Mouse (Mus musculus) midbrain, embryonic 11.5 days (tissue): ENCODE measurements at regions not wholly inside any gene's neighbourhood (a gene's known extent, or its start where the extent isn't known, plus 50 kb on each side); places are given as distances from the start of the nearest gene placed in this dataset.

Experiments
- ATAC-seq: fragments of 200-750 bp; cut with Nextera tagmentation; 2 replicates; pipeline ENCODE4 v1.8.0; 2017; ENCODE audit warnings: moderate TSS enrichment, moderate library complexity; ENCODE audit not compliant: low FRiP score
- DNase-seq: peaks from one replicate; pipeline ENCODE4 v3.0.0; 2015; ENCODE audit warnings: low spot score; ENCODE audit errors: missing footprints
- H3K27ac ChIP-seq: fragments of 300-500 bp; sonication (generic); 2 replicates; pipeline ENCODE4 v1.5.1; 2014; ENCODE audit warnings: low read depth, low read length
- H3K27me3 ChIP-seq: fragments of 300-500 bp; sonication (generic); 2 replicates; pipeline ENCODE4 v1.6.1; 2014; ENCODE audit warnings: mild to moderate bottlenecking, low read length, moderate library complexity, mixed read lengths; ENCODE audit not compliant: control insufficient read depth, insufficient read depth
- H3K36me3 ChIP-seq: fragments of 300-500 bp; sonication (generic); 2 replicates; pipeline ENCODE4 v1.6.1; 2014; ENCODE audit warnings: mild to moderate bottlenecking, low read length, moderate library complexity, mixed read lengths; ENCODE audit not compliant: control insufficient read depth, insufficient read depth
- H3K4me1 ChIP-seq: fragments of 300-500 bp; sonication (generic); 2 replicates; pipeline ENCODE4 v1.6.1; 2014; ENCODE audit warnings: low read length; ENCODE audit not compliant: control insufficient read depth, insufficient read depth
- H3K4me2 ChIP-seq: fragments of 300-500 bp; sonication (generic); 2 replicates; pipeline ENCODE4 v1.6.1; 2014; ENCODE audit warnings: mild to moderate bottlenecking, moderate library complexity
- H3K4me3 ChIP-seq: fragments of 300-500 bp; sonication (generic); 2 replicates; pipeline ENCODE4 v1.5.1; 2014; ENCODE audit warnings: low read depth, low read length
- H3K9ac ChIP-seq: fragments of 300-500 bp; sonication (generic); 2 replicates; pipeline ENCODE4 v1.6.1; 2014; ENCODE audit warnings: low read length
- H3K9me3 ChIP-seq: fragments of 300-500 bp; sonication (generic); 2 replicates; pipeline ENCODE4 v1.6.1; 2016; ENCODE audit warnings: low read length; ENCODE audit not compliant: control insufficient read depth
- WGBS: fragments of 180-500 bp; shearing (Covaris S2); extraction: QIAGEN DNeasy Blood & Tissue Kit; methylation state at CpG from one replicate; pipeline ENCODE4 v1.1.7; 2014; 5-methylcytosine and 5-hydroxymethylcytosine counted together

DNA sequence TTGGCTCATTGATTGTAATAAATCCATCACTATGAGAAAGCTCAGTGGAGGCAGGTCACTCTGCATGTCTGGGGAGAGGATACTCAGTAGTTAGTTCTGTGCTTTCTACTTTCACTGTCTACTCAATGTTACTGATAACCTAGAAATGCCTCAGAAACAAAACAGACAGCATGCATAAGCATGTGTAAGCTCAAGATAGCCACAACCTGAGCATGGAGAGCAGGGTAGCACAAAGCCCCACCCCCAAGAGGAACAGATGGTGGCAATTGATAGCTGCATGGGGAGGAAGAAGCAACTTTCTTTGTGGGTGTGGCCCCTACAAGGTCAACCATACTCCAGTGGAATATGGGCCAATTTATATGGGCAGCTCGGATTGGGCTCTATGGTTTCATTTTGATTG is 711.9 kb downstream of the Pdcd6ip start:
- H3K27ac ChIP-seq = no peak overlapping the region
- H3K4me3 ChIP-seq = no peak overlapping the region
- no peaks in the 10 kb centered on the region for H3K4me1 ChIP-seq
- no peaks in the 10 kb centered on the region for H3K27me3 ChIP-seq
- H3K36me3 ChIP-seq = no peaks in the 10 kb centered on the region
- H3K4me2 ChIP-seq = no peak overlapping the region
- no peaks in the 10 kb centered on the region for H3K9me3 ChIP-seq
- H3K9ac ChIP-seq = no peak overlapping the region
- DNase-seq = no peak
- 100% methylated on average over 1 of the region's 1 CpGs for WGBS
- ATAC-seq = 0 out of 2 replicates have a peak, but pooled peaks have one; percentile 52

- no peaks in the 10 kb centered on the region for H3K4me1 ChIP-seq
- H3K27me3 ChIP-seq = no peaks in the 10 kb centered on the region
- no peak overlapping the region for H3K4me3 ChIP-seq
- 84% methylated on average over 4 of the region's 4 CpGs for WGBS
- H3K36me3 ChIP-seq = no peaks in the 10 kb centered on the region
- H3K27ac ChIP-seq = no peak overlapping the region
- no peaks in the 10 kb centered on the region for H3K9me3 ChIP-seq
- DNase-seq = no peak
- H3K4me2 ChIP-seq = no peak overlapping the region
- no peak for ATAC-seq
- no peak overlapping the region for H3K9ac ChIP-seq
Observed at GRCm38 (mm10) chr9:112994774-112995173, 713.3 kb downstream of the Pdcd6ip start.

DNA sequence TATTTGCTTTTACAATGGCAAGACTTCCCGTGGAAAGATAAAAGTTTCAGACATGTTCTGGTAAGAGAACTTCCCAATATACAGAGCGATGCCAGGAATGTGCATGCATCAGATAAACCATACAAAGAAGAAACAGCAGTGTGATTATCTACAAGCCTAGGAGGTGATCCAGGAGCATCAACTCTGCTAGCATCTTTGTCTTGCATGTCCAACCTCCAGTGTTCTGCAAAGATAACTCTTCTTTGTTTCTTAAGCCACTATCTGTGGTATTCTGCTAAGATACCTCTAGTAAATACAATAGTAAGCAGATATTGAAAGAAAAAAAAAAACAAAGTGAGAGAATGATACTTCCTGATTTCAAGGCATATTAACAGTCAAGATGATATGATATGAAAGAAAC is 714.4 kb downstream of the Pdcd6ip start:
- no peak overlapping the region for H3K4me3 ChIP-seq
- H3K36me3 ChIP-seq = no peaks in the 10 kb centered on the region
- ATAC-seq (no peak), DNase-seq (no peak)
- H3K9me3 ChIP-seq = no peaks in the 10 kb centered on the region
- H3K9ac ChIP-seq = no peak overlapping the region
- no peaks in the 10 kb centered on the region for H3K27me3 ChIP-seq
- no peak overlapping the region for H3K4me2 ChIP-seq
- 87% methylated on average over 2 of the region's 2 CpGs for WGBS
- H3K27ac ChIP-seq = no peak overlapping the region
- H3K4me1 ChIP-seq = no peaks in the 10 kb centered on the region

DNA sequence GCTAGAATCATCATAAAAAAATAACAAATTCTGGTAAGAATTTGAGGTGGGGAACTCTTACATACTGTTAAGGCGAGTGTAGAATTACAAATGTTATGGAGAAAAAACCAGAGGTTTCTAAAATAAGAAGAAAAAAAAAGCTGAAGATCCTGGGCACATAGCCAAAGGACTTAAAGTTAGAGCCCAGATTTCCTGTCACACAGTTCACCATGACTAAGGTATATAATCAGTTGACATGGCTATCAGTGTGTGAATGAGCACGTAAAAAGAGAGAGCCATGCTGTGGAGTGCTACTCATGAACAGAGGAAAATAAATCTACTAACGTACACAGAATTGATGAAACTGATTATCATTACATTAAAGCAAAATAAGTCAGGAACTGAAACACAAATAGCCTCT is 715.1 kb downstream of the Pdcd6ip start:
- H3K9ac ChIP-seq = no peak overlapping the region
- DNase-seq (no peak), ATAC-seq (no peak)
- H3K36me3 ChIP-seq = no peaks in the 10 kb centered on the region
- no peaks in the 10 kb centered on the region for H3K9me3 ChIP-seq
- H3K4me2 ChIP-seq = no peak overlapping the region
- H3K4me1 ChIP-seq = no peaks in the 10 kb centered on the region
- 71% methylated on average over 3 of the region's 3 CpGs for WGBS
- H3K4me3 ChIP-seq = no peak overlapping the region
- no peaks in the 10 kb centered on the region for H3K27me3 ChIP-seq
- H3K27ac ChIP-seq = no peak overlapping the region

DNA sequence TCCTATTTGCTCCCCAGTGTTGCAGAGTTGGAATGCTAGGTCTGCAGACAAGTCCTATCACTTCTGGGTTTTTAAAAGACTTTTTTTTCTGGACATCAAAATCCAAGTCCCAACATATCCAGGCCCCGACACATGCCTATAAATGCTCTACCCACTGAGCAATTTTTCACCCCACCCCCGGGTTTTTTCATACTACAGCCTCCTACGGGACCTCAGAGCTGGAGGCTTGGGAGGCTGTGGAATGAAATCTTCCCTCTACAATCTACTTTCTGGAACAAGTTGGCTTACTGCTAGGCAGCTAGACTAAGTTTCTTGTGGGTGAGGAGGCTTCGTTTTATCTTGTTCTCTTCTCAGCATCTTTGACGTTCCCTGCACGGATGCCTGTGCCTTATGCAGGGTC is 724.7 kb downstream of the Pdcd6ip start:
- Histone ChIP-seq H3K27me3 (no peaks in the 10 kb centered on the region), H3K9me3 (no peaks in the 10 kb centered on the region), H3K9ac (no peak overlapping the region), H3K4me1 (no peaks in the 10 kb centered on the region), H3K4me3 (no peak overlapping the region), H3K27ac (no peak overlapping the region), H3K36me3 (no peaks in the 10 kb centered on the region), H3K4me2 (no peak overlapping the region)
- ATAC-seq (no peak), DNase-seq (no peak)
- WGBS = 95% methylated on average over 6 of the region's 6 CpGs

- Histone ChIP-seq H3K4me1 (no peaks in the 10 kb centered on the region), H3K27me3 (no peaks in the 10 kb centered on the region), H3K4me3 (no peak overlapping the region), H3K36me3 (no peaks in the 10 kb centered on the region), H3K9ac (no peak overlapping the region), H3K4me2 (no peak overlapping the region), H3K27ac (no peak overlapping the region), H3K9me3 (no peaks in the 10 kb centered on the region; the same call in 1 of the 2 replicates)
- ATAC-seq (no peak), DNase-seq (no peak)
- 89% methylated on average over 1 of the region's 1 CpGs for whole genome bisulfite sequencing
Observed at GRCm38 (mm10) chr9:112951567-112951966, 715.8 kb upstream of the Arpp21 start.

GRCm38 (mm10) chr9:112950056-112950455 is 714.3 kb upstream of the Arpp21 start:
- Histone ChIP-seq H3K4me1 (no peaks in the 10 kb centered on the region), H3K4me3 (no peak overlapping the region), H3K9me3 (no peaks in the 10 kb centered on the region), H3K27ac (no peak overlapping the region), H3K27me3 (no peaks in the 10 kb centered on the region), H3K9ac (no peak overlapping the region), H3K36me3 (no peaks in the 10 kb centered on the region), H3K4me2 (no peak overlapping the region)
- DNase-seq (no peak), ATAC-seq (no peak)
- WGBS = 82% methylated on average over 2 of the region's 2 CpGs

DNA sequence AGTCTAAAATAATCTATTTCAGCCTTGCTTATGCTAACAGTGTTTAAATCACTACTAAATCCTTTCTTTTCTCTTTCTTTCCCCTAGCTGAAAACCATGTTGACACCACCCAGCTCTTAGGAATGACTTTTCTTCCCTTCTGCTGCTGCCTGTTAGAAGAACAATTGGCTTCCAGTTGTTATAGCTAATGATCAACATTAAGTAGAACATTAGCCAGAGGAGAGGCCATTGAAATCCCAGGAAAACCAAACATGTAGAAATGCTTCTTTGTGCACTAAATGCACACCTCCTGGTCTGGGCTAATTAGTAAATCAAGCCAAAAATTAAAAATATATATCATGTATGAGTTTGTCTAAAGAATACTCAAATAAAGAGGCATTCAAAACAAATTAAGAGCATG is 703.0 kb upstream of the Arpp21 start:
- Histone ChIP-seq H3K4me3 (no peak overlapping the region), H3K27me3 (no peaks in the 10 kb centered on the region), H3K36me3 (no peaks in the 10 kb centered on the region), H3K4me2 (no peak overlapping the region), H3K9me3 (no peaks in the 10 kb centered on the region), H3K9ac (no peak overlapping the region), H3K27ac (no peak overlapping the region), H3K4me1 (no peaks in the 10 kb centered on the region)
- DNase-seq (no peak), ATAC-seq (no peak)

- Histone ChIP-seq H3K9me3 (no peaks in the 10 kb centered on the region), H3K4me3 (no peak overlapping the region), H3K27ac (no peak overlapping the region), H3K4me1 (no peaks in the 10 kb centered on the region), H3K9ac (no peak overlapping the region), H3K4me2 (no peak overlapping the region), H3K36me3 (no peaks in the 10 kb centered on the region), H3K27me3 (no peaks in the 10 kb centered on the region)
- WGBS = 83% methylated on average over 6 of the region's 6 CpGs
- DNase-seq (no peak), ATAC-seq (no peak)
Observed at GRCm38 (mm10) chr9:112909311-112910101, 673.8 kb upstream of the Arpp21 start.
